Mouse (Mus musculus) limb, embryonic 12.5 days (tissue): ENCODE measurements around the gene Fras1. TPM values are rescaled to one million over a fixed set of nuclear protein-coding genes. Genes with fewer than 3 reads are reported as not detected.
A peak's percentile ranks its signal among the peaks of the same experiment; 100 is the strongest.

Experiments used
- ATAC-seq: fragments of 200-750 bp; cut with Nextera tagmentation; 2 replicates; pipeline ENCODE4 v1.8.0; 2017; ENCODE audit warnings: low read depth, moderate TSS enrichment; ENCODE audit not compliant: insufficient number of reproducible peaks, insufficient read depth, low FRiP score, low TSS enrichment
- H3K27ac ChIP-seq: fragments of 300-500 bp; sonication (generic); 2 replicates; pipeline ENCODE4 v1.5.1; 2016; ENCODE audit warnings: mild to moderate bottlenecking, moderate library complexity
- H3K27me3 ChIP-seq: fragments of 300-500 bp; sonication (generic); 2 replicates; pipeline ENCODE4 v1.6.1; 2016; ENCODE audit warnings: mild to moderate bottlenecking, moderate library complexity
- H3K36me3 ChIP-seq: fragments of 300-500 bp; sonication (generic); 2 replicates; pipeline ENCODE4 v1.6.1; 2016; ENCODE audit warnings: mild to moderate bottlenecking, moderate library complexity
- H3K4me1 ChIP-seq: fragments of 300-500 bp; sonication (generic); replicated peaks from 2 replicates; pipeline ENCODE4 v1.6.1; 2016
- H3K4me2 ChIP-seq: fragments of 300-500 bp; sonication (generic); 2 replicates; pipeline ENCODE4 v1.6.1; 2016; ENCODE audit warnings: mild to moderate bottlenecking, moderate library complexity
- H3K4me3 ChIP-seq: fragments of 300-500 bp; sonication (generic); replicated peaks from 2 replicates; pipeline ENCODE4 v1.5.1; 2016; ENCODE audit warnings: mild to moderate bottlenecking
- H3K9ac ChIP-seq: fragments of 300-500 bp; sonication (generic); replicated peaks from 2 replicates; pipeline ENCODE4 v1.6.1; 2016; ENCODE audit warnings: mild to moderate bottlenecking, moderate library complexity
- H3K9me3 ChIP-seq: fragments of 300-500 bp; sonication (generic); 2 replicates; pipeline ENCODE4 v1.6.1; 2016; ENCODE audit warnings: mild to moderate bottlenecking, moderate library complexity
- WGBS: fragments of 180-500 bp; shearing (Covaris S2); methylation state at CpG from one replicate; pipeline ENCODE4 v1.1.7; 2016; 5-methylcytosine and 5-hydroxymethylcytosine counted together
- polyA plus RNA-seq: library from polyadenylated mRNA; unstranded; fragments of >200 nt; fragmentation: Nextera tagmentation; extraction: Ambion mirVana; gene quantifications from 2 replicates; pipeline ENCODE4 v1.2.1, GENCODE M21; 2016

Fras1 gene
- polyA plus RNA-seq, 1 experiment from 2014 or later = 18.3 TPM

DNA sequence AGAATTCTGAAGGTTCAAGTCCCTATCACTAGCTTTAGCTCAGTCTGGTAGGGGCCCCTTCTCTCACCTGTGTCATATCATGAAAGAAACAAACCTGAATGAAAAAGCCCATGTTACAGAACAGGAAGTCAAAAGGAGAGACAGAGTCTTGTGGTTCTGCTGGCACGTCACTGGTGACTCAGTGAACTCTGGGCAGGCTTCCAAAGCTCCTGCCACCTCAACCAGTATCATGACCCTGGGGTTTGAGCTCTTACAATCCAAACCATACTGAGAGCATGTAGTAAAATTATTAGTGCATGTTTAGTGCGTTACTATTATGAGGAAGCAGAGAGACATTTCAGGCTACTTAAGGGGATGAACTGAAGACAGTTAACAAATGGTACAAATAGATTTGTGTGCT lies 246.5 kb downstream of the Fras1 start:
- H3K27ac ChIP-seq = no peak overlapping the region
- no peaks in the 10 kb centered on the region for H3K27me3 ChIP-seq
- no peaks in the 10 kb centered on the region for H3K9me3 ChIP-seq
- H3K9ac ChIP-seq = no peak overlapping the region
- no peak overlapping the region for H3K4me3 ChIP-seq
- H3K4me2 ChIP-seq = no peak overlapping the region
- H3K36me3 ChIP-seq = no peaks in the 10 kb centered on the region; the same call in 1 of the 2 replicates
- 84% methylated on average over 2 of the region's 2 CpGs for WGBS
- 0 out of 2 replicates have a peak, but pooled peaks cover 3% of the 10 kb centered on the region for H3K4me1 ChIP-seq
- ATAC-seq = no peak

DNA sequence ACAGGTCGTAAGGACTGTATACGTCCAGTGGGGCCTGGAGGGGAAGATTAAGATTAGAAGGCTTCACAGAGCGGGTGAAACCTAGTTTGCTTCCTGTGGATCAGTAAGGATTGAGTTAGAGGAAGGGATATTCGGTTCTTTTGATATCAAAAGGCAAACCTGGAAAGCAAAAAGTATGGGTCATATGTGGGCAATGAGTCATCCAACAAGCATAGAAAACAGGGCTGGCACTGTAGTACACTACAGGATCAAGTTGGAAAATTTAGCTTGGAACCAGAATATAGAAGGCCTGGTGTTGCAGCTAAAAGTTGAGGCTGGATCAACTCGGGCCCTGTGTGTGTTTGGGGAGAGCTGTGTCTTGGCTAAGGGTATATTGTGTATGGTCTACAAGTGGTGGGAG lies 246.9 kb downstream of the Fras1 start:
- no peak overlapping the region for H3K27ac ChIP-seq
- ATAC-seq = no peak
- H3K27me3 ChIP-seq = no peaks in the 10 kb centered on the region
- no peaks in the 10 kb centered on the region; the same call in 1 of the 2 replicates for H3K36me3 ChIP-seq
- H3K4me2 ChIP-seq = no peak overlapping the region
- H3K4me1 ChIP-seq = 0 out of 2 replicates have a peak, but pooled peaks cover 3% of the 10 kb centered on the region
- no peaks in the 10 kb centered on the region for H3K9me3 ChIP-seq
- H3K4me3 ChIP-seq = no peak overlapping the region
- no peak overlapping the region for H3K9ac ChIP-seq
- WGBS = 89% methylated on average over 5 of the region's 5 CpGs

DNA sequence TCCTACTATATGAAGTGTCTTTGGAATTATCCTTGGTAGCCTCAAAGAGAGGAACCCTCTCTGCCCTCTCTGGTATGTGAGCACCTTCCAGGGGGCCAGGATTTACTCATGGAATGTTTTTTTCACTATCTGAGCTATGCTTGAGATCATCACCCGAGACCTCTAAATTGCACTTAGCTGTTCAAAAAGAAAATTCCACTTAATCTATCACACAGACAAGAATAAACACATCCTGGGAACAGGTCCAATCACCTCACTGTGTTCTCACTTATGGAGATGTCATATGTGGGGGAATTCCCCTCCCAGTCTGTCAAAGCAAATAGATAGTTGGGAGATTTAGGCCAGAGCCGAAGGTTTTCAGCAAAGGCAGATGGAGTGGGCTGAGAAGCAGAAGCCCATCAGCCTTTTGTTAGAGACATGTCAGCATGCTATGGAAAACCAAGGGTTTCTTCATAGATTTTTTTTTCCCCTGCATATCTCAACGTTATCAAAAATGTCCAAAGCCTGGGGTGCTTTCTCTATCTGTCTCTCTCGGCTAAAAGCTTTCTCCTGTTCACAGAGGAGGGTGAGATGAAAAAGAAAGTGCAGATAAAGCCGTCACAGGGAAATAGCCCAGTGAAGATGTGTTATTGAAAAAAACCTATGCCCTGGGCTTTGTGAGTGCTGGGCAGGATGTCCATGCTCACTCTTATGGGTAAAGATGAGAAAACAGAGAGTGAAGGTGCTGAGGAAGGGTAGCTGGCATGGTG lies 249.0 kb downstream of the Fras1 start:
- H3K27me3 ChIP-seq = no peaks in the 10 kb centered on the region
- ATAC-seq = no peak
- no peaks in the 10 kb centered on the region; the same call in 1 of the 2 replicates for H3K36me3 ChIP-seq
- no peak overlapping the region for H3K27ac ChIP-seq
- H3K4me3 ChIP-seq = no peak overlapping the region
- no peaks in the 10 kb centered on the region for H3K4me1 ChIP-seq
- H3K4me2 ChIP-seq = no peak overlapping the region
- H3K9me3 ChIP-seq = no peaks in the 10 kb centered on the region
- 55% methylated on average over 5 of the region's 5 CpGs for WGBS
- H3K9ac ChIP-seq = no peak overlapping the region

DNA sequence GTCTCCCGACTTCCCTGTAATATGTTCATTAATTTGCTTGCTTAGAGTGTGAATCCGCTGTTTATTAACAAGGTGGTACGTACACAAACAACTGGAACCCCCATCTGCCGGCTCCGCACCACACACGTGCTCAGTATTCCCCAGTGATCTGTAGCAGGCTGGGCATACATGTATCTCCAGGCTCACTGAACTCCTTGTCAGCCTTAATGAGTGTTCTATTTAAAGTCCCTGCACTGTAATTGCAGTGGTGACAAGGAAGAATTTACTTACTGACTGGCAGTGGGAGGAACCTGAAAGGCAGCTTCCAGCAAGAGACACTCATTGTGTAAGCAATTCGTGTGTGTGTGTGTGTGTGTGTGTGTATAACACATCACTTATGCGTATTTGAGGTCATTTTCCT lies 256.1 kb downstream of the Fras1 start:
- Histone ChIP-seq H3K9ac (no peak overlapping the region), H3K4me3 (no peak overlapping the region), H3K4me2 (no peak overlapping the region), H3K36me3 (no peaks in the 10 kb centered on the region), H3K27ac (no peak overlapping the region), H3K9me3 (no peaks in the 10 kb centered on the region), H3K4me1 (no peaks in the 10 kb centered on the region), H3K27me3 (no peaks in the 10 kb centered on the region)
- ATAC-seq = no peak
- WGBS = 78% methylated on average over 8 of the region's 8 CpGs

DNA sequence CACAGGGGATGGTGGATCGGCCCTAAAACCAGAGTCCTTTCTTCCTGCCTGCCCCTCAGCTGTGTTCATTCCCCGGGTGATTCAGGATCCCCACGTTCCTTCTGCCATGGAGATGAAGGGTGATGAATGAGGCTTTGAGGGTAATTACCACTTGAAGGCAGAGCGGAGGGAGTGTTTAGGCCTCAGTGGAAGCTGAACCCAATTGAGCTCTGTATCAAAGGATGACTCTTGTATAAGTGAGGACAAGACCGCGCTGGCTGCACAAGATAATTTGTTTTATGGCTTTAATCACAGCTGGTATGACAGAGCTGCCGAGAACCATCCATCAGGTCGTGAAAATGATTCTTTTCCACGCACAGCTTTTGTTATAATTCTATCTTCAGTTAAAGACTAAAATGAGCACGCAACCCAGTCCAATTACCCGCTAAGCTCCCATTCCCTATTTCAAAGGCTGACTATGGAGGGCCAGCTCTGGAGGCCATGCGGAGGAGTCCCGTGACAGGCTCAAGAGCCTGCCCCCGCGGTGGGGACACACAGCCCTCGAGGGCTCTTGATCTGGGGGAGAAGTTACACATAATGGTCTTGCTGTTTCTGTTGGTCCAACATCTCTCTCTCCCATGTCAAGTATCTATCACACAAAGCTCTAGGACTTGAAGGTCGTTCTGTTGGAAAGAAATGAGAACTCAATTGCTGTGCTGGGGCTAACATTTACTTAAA lies 261.5 kb downstream of the Fras1 start:
- ATAC-seq = no peak
- Histone ChIP-seq H3K9ac (no peak overlapping the region), H3K27ac (no peak overlapping the region), H3K4me3 (no peak overlapping the region), H3K36me3 (no peaks in the 10 kb centered on the region), H3K27me3 (no peaks in the 10 kb centered on the region), H3K4me2 (no peak overlapping the region), H3K4me1 (no peaks in the 10 kb centered on the region), H3K9me3 (no peaks in the 10 kb centered on the region)
- 69% methylated on average over 17 of the region's 17 CpGs for WGBS

DNA sequence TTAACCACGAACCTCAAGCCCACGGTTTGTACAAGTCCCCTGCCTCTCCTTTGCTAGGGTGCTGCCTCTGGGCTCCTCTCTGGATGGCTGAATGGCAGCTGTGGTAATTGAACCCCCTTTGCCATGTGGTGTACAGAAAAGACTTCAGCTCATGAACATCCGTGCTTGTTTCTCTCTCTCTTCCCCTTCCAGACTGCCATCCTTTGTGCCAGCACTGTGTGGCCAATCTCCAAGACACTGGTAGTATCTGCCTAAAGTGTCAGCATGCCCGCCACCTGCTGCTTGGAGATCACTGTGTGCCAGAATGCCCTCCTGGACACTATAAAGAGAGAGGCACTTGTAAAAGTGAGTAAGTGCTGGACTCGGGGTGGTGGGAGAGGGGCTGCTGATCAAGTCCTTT lies 262.1 kb downstream of the Fras1 start:
- Histone ChIP-seq H3K4me2 (no peak overlapping the region), H3K27ac (no peak overlapping the region), H3K4me1 (no peaks in the 10 kb centered on the region), H3K27me3 (no peaks in the 10 kb centered on the region), H3K9me3 (no peaks in the 10 kb centered on the region), H3K36me3 (no peaks in the 10 kb centered on the region), H3K9ac (no peak overlapping the region), H3K4me3 (no peak overlapping the region)
- WGBS = 87% methylated on average over 5 of the region's 5 CpGs
- no peak for ATAC-seq

DNA sequence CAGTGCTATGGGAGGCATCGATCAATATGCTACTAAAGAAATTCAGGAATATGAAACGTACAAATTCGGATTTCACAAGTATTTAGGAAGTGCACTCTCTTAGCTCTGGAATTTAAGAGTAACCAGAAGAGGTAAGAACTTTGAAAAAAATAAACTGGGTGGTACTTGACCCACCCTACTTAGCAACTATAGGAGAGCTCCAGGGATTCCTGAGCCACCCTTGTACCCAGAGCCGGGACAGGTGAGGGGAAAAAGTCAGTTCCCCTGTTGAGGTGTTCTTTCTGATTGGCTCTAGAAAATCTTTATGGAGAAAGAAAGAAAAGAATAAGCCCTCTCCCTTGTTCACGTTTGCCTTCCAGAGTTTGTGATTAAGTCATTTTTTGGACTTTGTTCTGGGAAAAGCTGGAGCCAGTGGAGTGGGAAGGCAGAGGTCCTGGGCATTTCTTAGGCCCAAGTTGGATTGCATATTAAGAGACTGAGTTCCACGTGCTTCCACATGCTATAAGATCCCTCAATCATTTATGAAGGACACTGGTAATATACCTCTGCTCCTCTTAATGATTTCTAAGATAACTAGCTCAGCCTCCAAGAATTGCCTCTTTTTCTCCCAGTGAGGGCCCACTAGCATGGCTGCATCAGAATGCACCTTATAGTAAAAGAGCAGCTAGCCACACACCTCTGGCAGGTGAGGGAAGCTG lies 265.6 kb downstream of the Fras1 start:
- Histone ChIP-seq H3K4me3 (no peak overlapping the region), H3K9ac (no peak overlapping the region), H3K36me3 (no peaks in the 10 kb centered on the region), H3K4me2 (no peak overlapping the region), H3K9me3 (no peaks in the 10 kb centered on the region), H3K27me3 (no peaks in the 10 kb centered on the region), H3K27ac (no peak overlapping the region), H3K4me1 (no peaks in the 10 kb centered on the region)
- ATAC-seq = no peak
- WGBS = 82% methylated on average over 6 of the region's 6 CpGs

DNA sequence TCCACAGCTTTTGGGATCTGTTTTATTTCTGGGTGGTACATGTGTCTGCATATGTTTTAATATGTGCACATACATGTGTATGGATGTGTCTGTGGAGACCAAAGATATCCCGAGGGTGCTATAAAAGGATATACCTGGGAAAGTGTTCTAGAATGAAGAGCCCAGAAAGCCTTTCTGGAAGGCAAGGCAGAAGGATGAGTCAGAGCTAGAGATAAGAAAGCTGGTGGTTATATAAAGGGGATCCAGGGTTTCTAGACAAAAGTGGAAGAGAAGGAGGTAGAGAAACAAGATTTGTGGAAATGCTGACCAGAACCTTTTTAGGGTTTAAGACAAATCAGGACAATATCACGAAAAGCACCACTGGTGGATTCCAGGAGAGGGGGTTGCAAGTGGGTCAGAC lies 267.5 kb downstream of the Fras1 start:
- no peaks in the 10 kb centered on the region for H3K9me3 ChIP-seq
- H3K9ac ChIP-seq = no peak overlapping the region
- H3K4me2 ChIP-seq = no peak overlapping the region
- ATAC-seq = no peak
- peaks cover 3% of the 10 kb centered on the region; the same call in 1 of the 2 replicates for H3K36me3 ChIP-seq
- no peaks in the 10 kb centered on the region for H3K27me3 ChIP-seq
- WGBS = 84% methylated on average over 2 of the region's 2 CpGs
- no peak overlapping the region for H3K4me3 ChIP-seq
- no peak overlapping the region for H3K27ac ChIP-seq
- no peaks in the 10 kb centered on the region for H3K4me1 ChIP-seq

DNA sequence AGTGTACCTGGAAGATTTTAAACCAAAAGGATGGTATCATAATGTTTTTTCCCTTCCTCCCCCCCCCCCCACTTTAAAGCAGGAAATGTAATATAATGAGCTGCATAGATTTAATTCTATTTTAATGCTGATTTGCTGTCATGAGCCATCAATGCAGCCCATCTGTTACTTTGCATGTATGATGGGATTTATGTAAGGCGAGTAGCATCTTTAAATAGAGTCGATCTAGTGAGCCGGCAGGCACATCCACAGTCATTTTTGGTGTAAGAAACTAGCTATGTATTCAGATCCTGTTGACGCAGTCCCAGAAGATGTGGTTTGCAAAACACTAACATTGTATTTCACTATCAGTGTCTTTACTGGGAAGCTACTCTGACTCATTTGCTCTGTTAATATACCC lies 301.9 kb downstream of the Fras1 start:
- Histone ChIP-seq H3K9me3 (no peaks in the 10 kb centered on the region), H3K9ac (no peak overlapping the region), H3K27me3 (no peaks in the 10 kb centered on the region), H3K27ac (no peak overlapping the region), H3K4me2 (no peak overlapping the region), H3K36me3 (no peaks in the 10 kb centered on the region), H3K4me3 (no peak overlapping the region), H3K4me1 (no peaks in the 10 kb centered on the region)
- WGBS = 98% methylated on average over 4 of the region's 4 CpGs
- no peak for ATAC-seq

DNA sequence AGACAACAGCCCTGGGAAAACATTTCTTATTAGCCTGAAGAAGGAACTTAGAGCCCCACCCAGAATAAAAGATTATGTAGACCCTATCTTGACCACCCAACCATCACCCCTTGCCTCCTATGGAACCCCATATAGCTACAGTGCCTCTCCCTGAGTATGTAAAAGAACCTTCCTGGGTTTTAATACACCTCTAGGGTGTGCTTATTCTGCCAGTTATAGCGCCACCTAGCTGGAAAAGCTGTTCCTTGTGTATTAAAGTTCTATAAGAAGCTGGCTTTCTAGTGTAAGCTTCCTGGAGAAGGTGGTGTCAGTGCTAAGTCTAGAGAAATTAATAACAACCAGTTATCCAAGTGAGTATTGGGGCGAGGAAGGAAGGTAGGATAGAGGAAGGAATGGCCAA lies 303.7 kb downstream of the Fras1 start:
- Histone ChIP-seq H3K9me3 (no peaks in the 10 kb centered on the region), H3K4me2 (no peak overlapping the region), H3K36me3 (no peaks in the 10 kb centered on the region), H3K27me3 (no peaks in the 10 kb centered on the region), H3K9ac (no peak overlapping the region), H3K4me3 (no peak overlapping the region), H3K4me1 (peaks cover 6% of the 10 kb centered on the region; the same call in 1 of the 2 replicates), H3K27ac (no peak overlapping the region)
- WGBS = 18% methylated on average over 2 of the region's 2 CpGs
- ATAC-seq = no peak

DNA sequence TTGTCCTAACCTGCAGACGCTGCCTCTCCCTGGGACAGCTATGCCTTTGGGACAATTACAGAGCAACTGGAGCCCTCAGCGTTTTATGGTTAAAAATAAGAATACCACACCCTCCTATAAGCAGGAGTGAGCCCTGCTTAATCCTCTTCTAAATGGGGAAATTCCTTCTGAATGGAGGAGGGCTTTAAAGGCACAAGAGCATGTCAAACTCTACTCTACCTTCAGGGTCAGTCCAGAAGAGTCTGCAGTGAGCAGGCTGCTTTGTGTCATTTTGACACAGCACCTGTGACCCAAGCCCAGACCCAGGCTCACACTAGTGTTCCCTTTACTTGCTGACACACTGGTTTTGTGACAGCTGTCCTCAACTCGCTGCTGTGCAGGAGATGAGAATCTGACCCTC lies 307.3 kb downstream of the Fras1 start:
- Histone ChIP-seq H3K27me3 (no peaks in the 10 kb centered on the region), H3K4me2 (no peak overlapping the region), H3K36me3 (0 out of 2 replicates have a peak, but pooled peaks cover 3% of the 10 kb centered on the region), H3K4me1 (peaks cover 6% of the 10 kb centered on the region; the same call in 1 of the 2 replicates), H3K27ac (no peak overlapping the region), H3K9me3 (no peaks in the 10 kb centered on the region), H3K9ac (no peak overlapping the region), H3K4me3 (no peak overlapping the region)
- ATAC-seq = peak; percentile 64
- 28% methylated on average over 3 of the region's 3 CpGs for WGBS
